In the genomic region with DNA sequence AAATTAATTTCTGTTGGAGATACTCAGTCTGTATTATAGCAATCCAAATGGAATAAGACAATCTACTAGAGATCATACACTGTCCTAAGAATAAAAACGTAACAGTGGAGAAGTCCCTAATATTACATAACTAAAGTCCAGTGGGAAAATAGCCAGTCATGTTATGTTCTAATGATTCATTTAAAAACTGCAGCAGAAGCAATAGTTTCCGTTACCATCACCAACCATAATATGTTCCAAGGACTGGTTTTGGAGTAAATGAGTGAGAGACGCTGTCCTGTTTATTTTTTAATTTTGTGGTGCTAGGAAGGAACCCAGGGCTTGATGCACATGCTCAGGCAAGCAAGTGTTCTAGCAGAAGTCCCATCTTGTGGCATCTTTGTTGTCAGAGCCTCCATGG, we compare ENCODE assay signal across 22 mouse cellular contexts. TPM values are rescaled to one million over a fixed set of nuclear protein-coding genes. Genes with fewer than 3 reads are reported as not detected.
DNase-seq lines count a peak whose midpoint lies in the region; TF ChIP-seq lines count a peak whose summit lies in the region.
"Had no signal": no experiment of that assay in that cellular context is flagged by ENCODE, and none has a peak within 500 bp of the region (broad histone marks: within the 10 kb centered on the region; RNA-seq: fewer than 3 reads in every experiment).

No protein-coding gene starts in this region.

- 86% methylated on average over 3 of the region's 3 CpGs for WGBS in heart, embryonic 10.5 days

- no peaks in the 10 kb centered on the region for H3K36me3 ChIP-seq in heart, embryonic 10.5 days
- H3K36me3 ChIP-seq in CH12.LX (replicated peaks in 1 of 2; ENCODE audit: control insufficient read depth in 1 of 2, insufficient read depth in 1 of 2, low read length in 1 of 2): no peaks in the 10 kb centered on the region
- H3K36me3 ChIP-seq: G1E had no signal

- peak; percentile 65; the same call in 1 of the 2 replicates for TF ChIP-seq EP300 in CH12.LX (IDR thresholded peaks at IDR 0.05; ENCODE audit: low read length)

- H3K79me2 ChIP-seq in CH12.LX (replicated peaks; ENCODE audit: control insufficient read depth, extremely low read depth, insufficient read depth, poor library complexity, severe bottlenecking): no peaks in the 10 kb centered on the region

- H3K9me3 ChIP-seq in heart, embryonic 10.5 days: no peaks in the 10 kb centered on the region
- H3K9me3 ChIP-seq in CH12.LX (replicated peaks; ENCODE audit: low read length): no peaks in the 10 kb centered on the region
- H3K9me3 ChIP-seq: G1E had no signal

- peaks cover 35% of the 10 kb centered on the region for H3K4me1 ChIP-seq in heart, embryonic 10.5 days
- peaks cover 31 to 93% of the 10 kb centered on the region in 2 experiments for H3K4me1 ChIP-seq in CH12.LX (ENCODE audit: control insufficient read depth in 1 of 2, insufficient read depth in 2 of 2)

- TF ChIP-seq POLR2A in CH12.LX (IDR thresholded peaks at IDR 0.05; ENCODE audit: low read depth, low read length): no peak

- in situ Hi-C loops in CH12.LX (cut with MboI; ENCODE audit: low pct_ligation_motif_present, low pct_unique_long_range_greater_than_20kb, low sequenced_read_pairs): loop anchor here (5.0 to 25.0 kb wide), 2 partner anchors 71 to 134 kb away; partner anchors contain the start of gene Ddx20

- no peak overlapping the region; the same call in 1 of the 2 replicates for H3K9ac ChIP-seq in CH12.LX (ENCODE audit: insufficient read depth, low read depth)

- intact Hi-C loops in left cerebral cortex, postnatal 25 days (cut with DNase I): no loop called here

- H3K4me2 ChIP-seq in CH12.LX (ENCODE audit: insufficient read depth, low read depth, poor library complexity, severe bottlenecking): peak overlapping the region; percentile 7; the same call in 1 of the 2 replicates

- H3K27me3 ChIP-seq in heart, embryonic 10.5 days (ENCODE audit: insufficient read depth, poor library complexity, severe bottlenecking): peaks cover 64% of the 10 kb centered on the region
- H3K27me3 ChIP-seq in CH12.LX (replicated peaks): no peaks in the 10 kb centered on the region

- no peak for TF ChIP-seq CTCF in CH12.LX (conservative IDR thresholded peaks at IDR 0.05 in 1 of 2, IDR thresholded peaks at IDR 0.05 in 1 of 2; ENCODE audit: low read depth in 2 of 2, low read length in 2 of 2)

- dilution Hi-C loops in CH12.LX (cut with MboI; ENCODE audit: extremely low pct_ligation_motif_present, extremely low pct_unique_long_range_greater_than_20kb, low sequenced_read_pairs): no loop called here

- TF ChIP-seq RAD21 in CH12.LX (IDR thresholded peaks at IDR 0.05; ENCODE audit: low read depth, low read length): no peak

- no peak overlapping the region for H3K27ac ChIP-seq in heart, embryonic 10.5 days
- no peak overlapping the region for H3K27ac ChIP-seq in CH12.LX (ENCODE audit: insufficient read depth, low read depth)

- peak; percentile 17 for DNase-seq in heart, adult 11 months
- no peak for DNase-seq in heart, embryonic 10.5 days (ENCODE audit: low spot score)
- DNase-seq in CH12.LX (ENCODE audit: extremely low read depth): no peak
- DNase-seq in left cerebral cortex, postnatal 25 days (ENCODE audit: low spot score in 2 of 2): no peak
- DNase-seq: adrenal gland, adult 2 months; adrenal gland, adult 8-10 months; adrenal gland, postnatal 10 days; adrenal gland, postnatal 14 days; adrenal gland, postnatal 25 days; adrenal gland, postnatal 36 days; B cell, adult 2 months; cerebellum, adult 11 months; cerebellum, adult 11-12 months; cerebellum, adult 18-20 months; cerebellum, adult 2 months had no signal

- H3K4me3 ChIP-seq in heart, embryonic 10.5 days: no peak overlapping the region
- no peak overlapping the region for H3K4me3 ChIP-seq in CH12.LX (replicated peaks in 1 of 3; ENCODE audit: low read depth in 2 of 3, low read length in 2 of 3, poor library complexity in 1 of 3)

TF ChIP-seq in CH12.LX, 34 proteins besides CTCF, POLR2A, EP300 and RAD21:
- no peak for TF ChIP-seq PAX5 (IDR thresholded peaks at IDR 0.05; ENCODE audit: low read length)
- TF ChIP-seq JUN (IDR thresholded peaks at IDR 0.05; ENCODE audit: insufficient read depth, low read depth, low read length): peak; percentile 68
- TF ChIP-seq CHD2 (IDR thresholded peaks at IDR 0.05; ENCODE audit: low read length): no peak
- TF ChIP-seq IRF4 (IDR thresholded peaks at IDR 0.05; ENCODE audit: low read depth, low read length): peak; percentile 63
- TF ChIP-seq ETS1 (conservative IDR thresholded peaks at IDR 0.05; ENCODE audit: low read depth, low read length): peak; percentile 76; the same call in 1 of the 2 replicates
- peak; percentile 27; the same call in 1 of the 2 replicates for TF ChIP-seq TCF12 (IDR thresholded peaks at IDR 0.05; ENCODE audit: low read depth, low read length)
- no peak for TF ChIP-seq HCFC1 (IDR thresholded peaks at IDR 0.05; ENCODE audit: low read depth, low read length)
- no peak for TF ChIP-seq ZNF384 (IDR thresholded peaks at IDR 0.05; ENCODE audit: low read depth, low read length)
- TF ChIP-seq MAX (IDR thresholded peaks at IDR 0.05; ENCODE audit: low read length): no peak
- TF ChIP-seq ZC3H11A (IDR thresholded peaks at IDR 0.05; ENCODE audit: low read depth, low read length): no peak
- no peak for TF ChIP-seq USF1 (IDR thresholded peaks at IDR 0.05; ENCODE audit: low read depth, low read length)
- no peak for TF ChIP-seq USF2 (conservative IDR thresholded peaks at IDR 0.05; ENCODE audit: low read depth, low read length)
- TF ChIP-seq JUND (conservative IDR thresholded peaks at IDR 0.05; ENCODE audit: low read depth, low read length): peak; percentile 71

RNA-seq across cellular contexts. Expression of gene Rap1a, which starts 20.4 kb away (rescaled TPM):
- polyA plus RNA-seq in heart, embryonic 10.5 days (2016; fragmentation: Nextera tagmentation; extraction: Ambion mirVana): 73.9 and 95.3 TPM in 2 replicates
- total RNA-seq in CH12.LX (2012; rRNA removed) (63.3 and 116 TPM in 2 replicates), CH12.LX (2014; rRNA removed) (209 and 234 TPM in 2 replicates)
- 222 and 250 TPM in 2 replicates for polyA plus RNA-seq in CH12.LX (2012; ENCODE audit: insufficient read length, low read depth)
- 10 to 100 TPM; 71.5 to 76.4 TPM for total RNA-seq in left cerebral cortex, postnatal 25 days (2021)

RNA-seq across cellular contexts. Expression of gene Adora3, which starts 49.2 kb away (rescaled TPM):
- not detected in 2 replicates for polyA plus RNA-seq in heart, embryonic 10.5 days (2016; fragmentation: Nextera tagmentation; extraction: Ambion mirVana)
- 1.1 and 1.2 TPM in 2 replicates for total RNA-seq in CH12.LX (2012; rRNA removed)
- 0.54 and 0.73 TPM in 2 replicates for total RNA-seq in CH12.LX (2014; rRNA removed)
- 1.3 and 1.4 TPM in 2 replicates for polyA plus RNA-seq in CH12.LX (2012; ENCODE audit: insufficient read length, low read depth)
- 1 to 10 TPM; 1.2 to 1.5 TPM for total RNA-seq in left cerebral cortex, postnatal 25 days (2021)
- total RNA-seq: adrenal gland, postnatal 25 days; ES-E14 had no signal
- polyA plus RNA-seq: C2C12; CD4-positive, CD25-positive, alpha-beta regulatory T cell, adult 4 months; G1E; Patski had no signal

RNA-seq across cellular contexts. Expression of gene Tmigd3, which starts 49.2 kb away (rescaled TPM):
- 0.70 and 0.73 TPM in 2 replicates for polyA plus RNA-seq in heart, embryonic 10.5 days (2016; fragmentation: Nextera tagmentation; extraction: Ambion mirVana)
- total RNA-seq in CH12.LX (2012; rRNA removed) (0.25 TPM in 1 of 2 replicates, not detected in the other), CH12.LX (2014; rRNA removed) (not detected in 2 replicates)
- polyA plus RNA-seq in CH12.LX (2012; ENCODE audit: insufficient read length, low read depth): 1.3 TPM in 1 of 2 replicates, not detected in the other
- total RNA-seq in left cerebral cortex, postnatal 25 days (2021): under 1 TPM in 1 of 2 experiments, not detected in 1; 0.69 TPM
- total RNA-seq: adrenal gland, adult 18-20 months; adrenal gland, adult 2 months; adrenal gland, adult 8-10 months; adrenal gland, postnatal 14 days; adrenal gland, postnatal 25 days; ES-E14 had no signal
- polyA plus RNA-seq: activated CD4-positive, CD25-positive, alpha-beta regulatory T cell, adult 4 months; adrenal gland, adult 2 months; C2C12; CD4-positive, CD25-positive, alpha-beta regulatory T cell, adult 4 months; Patski had no signal
